Mouse (Mus musculus): ENCODE results near the gene Ap5s1.

The Ap5s1 gene

GRCm38 (mm10) chr2:131206778-131207177, at the start of gene Ap5s1:
Gene Ap5s1 (plus strand): TSS chr2:131207078.
- no peak for DNase-seq

- peak; percentile 63 for DNase-seq
These were observed 47.4 kb upstream of the Ap5s1 start for GRCm38 (mm10) chr2:131159491-131159910.

GRCm38 (mm10) chr2:131159938-131160581, 46.8 kb upstream of the Ap5s1 start, which contains the start of gene 1700037H04Rik:
Gene 1700037H04Rik (minus strand): TSS chr2:131160081.
- peak; percentile 99 for DNase-seq

- peak; percentile 61 for DNase-seq
These were observed 46.2 kb upstream of the Ap5s1 start for GRCm38 (mm10) chr2:131160671-131161111.

- no peak for DNase-seq
These were observed 43.0 kb upstream of the Ap5s1 start for GRCm38 (mm10) chr2:131163924-131164323.

- DNase-seq: no peak
These were observed 40.7 kb upstream of the Ap5s1 start for GRCm38 (mm10) chr2:131166172-131166571.

- DNase-seq: no peak
These were observed 38.9 kb upstream of the Ap5s1 start for GRCm38 (mm10) chr2:131167984-131168383.

GRCm38 (mm10) chr2:131168914-131169313, 38.0 kb upstream of the Ap5s1 start:
- no peak for DNase-seq

- no peak for DNase-seq
These were observed 35.9 kb upstream of the Ap5s1 start for GRCm38 (mm10) chr2:131170936-131171335.

- peak; percentile 83 for DNase-seq
These were observed 35.3 kb upstream of the Ap5s1 start for GRCm38 (mm10) chr2:131171401-131172104.

GRCm38 (mm10) chr2:131172322-131172721, 34.6 kb upstream of the Ap5s1 start:
- DNase-seq: no peak

- peak; percentile 79 for DNase-seq
These were observed 32.2 kb upstream of the Ap5s1 start for GRCm38 (mm10) chr2:131174700-131175099.

- DNase-seq: no peak
These were observed 31.5 kb upstream of the Ap5s1 start for GRCm38 (mm10) chr2:131175286-131175944.

- DNase-seq: no peak
These were observed 31.0 kb upstream of the Ap5s1 start for GRCm38 (mm10) chr2:131175945-131176309.

GRCm38 (mm10) chr2:131176491-131176890, 30.4 kb upstream of the Ap5s1 start:
- DNase-seq: peak; percentile 61

- no peak for DNase-seq
These were observed 28.9 kb upstream of the Ap5s1 start for GRCm38 (mm10) chr2:131177932-131178331.

- DNase-seq: peak; percentile 21
These were observed 28.0 kb upstream of the Ap5s1 start for GRCm38 (mm10) chr2:131178828-131179245.

GRCm38 (mm10) chr2:131179246-131179886, 27.5 kb upstream of the Ap5s1 start:
- peak; percentile 79 for DNase-seq

- peak; percentile 89 for DNase-seq
These were observed 26.8 kb upstream of the Ap5s1 start, which contains the start of gene Cenpb for GRCm38 (mm10) chr2:131179990-131180587. Gene Cenpb (minus strand): TSS chr2:131180067.

GRCm38 (mm10) chr2:131186343-131186742, 20.5 kb upstream of the Ap5s1 start:
- DNase-seq: no peak

GRCm38 (mm10) chr2:131186771-131187601, 19.9 kb upstream of the Ap5s1 start, which contains the start of the genes Cdc25b and Spef1:
Gene Cdc25b (plus strand): TSS chr2:131186949.
Gene Spef1 (minus strand): TSS chr2:131187282.
- peak; percentile 94 for DNase-seq

- no peak for DNase-seq
These were observed 19.3 kb upstream of the Ap5s1 start for GRCm38 (mm10) chr2:131187602-131187922.
